Mouse (Mus musculus) CD8-positive naive resting alpha-beta T cell, adult 2 months (primary cell): ENCODE data around the gene 2810021J22Rik.

ENCODE experiments used
- DNase-seq, 2 experiments: peaks; one replicate each; pipeline ENCODE4 v3.0.0; 2022; ENCODE audit warnings: low read depth in 2 of 2, low spot score in 2 of 2

2810021J22Rik gene

DNA sequence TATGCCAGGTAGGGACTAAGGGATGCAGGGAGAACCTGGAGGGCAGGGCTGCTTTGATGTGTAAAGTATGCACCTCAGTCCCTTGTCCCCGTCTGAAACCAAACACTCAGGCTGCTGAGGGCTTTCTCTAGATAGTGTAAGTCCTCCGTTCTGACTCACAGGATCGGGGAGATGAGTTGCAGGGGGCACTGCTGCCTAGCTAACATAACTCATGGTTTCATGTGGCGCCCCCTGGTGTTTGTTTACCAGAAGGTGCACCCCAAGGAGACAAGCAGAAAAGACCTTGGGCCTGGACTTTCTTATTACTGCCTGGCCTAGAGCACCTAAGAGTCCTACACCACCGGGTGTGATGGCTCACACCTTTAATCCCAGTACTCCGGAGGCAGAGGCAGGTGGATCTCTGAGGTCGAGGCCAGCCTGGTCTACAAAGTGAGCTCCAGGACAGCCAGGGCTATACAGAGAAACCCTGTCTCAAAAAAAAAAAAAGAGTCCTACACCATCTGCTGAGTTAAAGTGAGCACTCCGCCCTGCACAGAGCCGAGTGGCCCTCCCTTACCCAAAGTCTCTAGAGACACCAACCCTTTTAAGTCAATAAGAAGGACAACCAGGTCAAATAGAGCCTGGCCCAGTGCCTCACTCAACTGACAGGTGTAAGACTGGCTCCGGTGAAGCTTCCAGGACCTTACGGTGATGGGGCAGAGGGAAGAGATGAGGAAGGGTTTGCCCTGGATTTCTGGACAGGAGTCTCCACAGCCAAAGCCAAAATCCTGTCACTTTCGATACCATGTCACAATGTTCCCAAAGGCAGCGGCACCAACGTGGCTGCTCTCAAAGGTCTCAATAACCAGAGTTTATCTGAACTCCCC is 50.1 kb downstream of the 2810021J22Rik start:
- peak; percentile 67 to 77 for DNase-seq

DNA sequence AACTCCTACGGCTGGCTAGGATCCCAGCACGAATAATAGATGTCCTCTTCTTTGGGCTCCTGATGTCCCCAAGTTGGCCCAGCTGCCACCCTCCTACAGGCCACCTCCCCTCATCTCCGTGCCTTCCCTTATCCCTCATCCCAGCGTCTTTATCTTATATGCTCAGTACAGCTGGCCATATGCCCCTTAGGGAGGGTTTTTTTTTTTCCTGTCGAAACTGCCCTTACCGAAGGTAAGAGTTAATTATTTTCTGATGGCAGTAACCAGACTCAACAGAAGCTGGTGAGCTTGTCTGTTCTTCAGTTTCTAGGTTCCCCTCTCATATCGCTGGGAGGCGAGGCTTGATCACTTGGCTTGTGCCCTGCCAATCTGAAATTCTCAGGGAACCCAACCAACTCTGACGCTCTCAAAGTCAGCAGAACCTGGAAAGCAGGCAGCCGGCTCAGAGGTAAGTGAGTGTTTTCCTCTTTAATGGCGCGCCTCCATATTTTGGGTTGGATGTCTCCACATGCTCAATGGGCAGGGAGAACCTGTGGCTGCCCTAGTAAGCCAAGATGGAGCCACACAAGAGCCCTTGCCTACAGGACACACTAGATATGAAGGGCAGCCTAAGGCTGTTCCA is 50.8 kb downstream of the 2810021J22Rik start, which contains the start of gene Btnl10:
TSS of gene Btnl10 (plus strand) at position 164 of the 622 bp plus-strand sequence.
- DNase-seq = no peak

DNA sequence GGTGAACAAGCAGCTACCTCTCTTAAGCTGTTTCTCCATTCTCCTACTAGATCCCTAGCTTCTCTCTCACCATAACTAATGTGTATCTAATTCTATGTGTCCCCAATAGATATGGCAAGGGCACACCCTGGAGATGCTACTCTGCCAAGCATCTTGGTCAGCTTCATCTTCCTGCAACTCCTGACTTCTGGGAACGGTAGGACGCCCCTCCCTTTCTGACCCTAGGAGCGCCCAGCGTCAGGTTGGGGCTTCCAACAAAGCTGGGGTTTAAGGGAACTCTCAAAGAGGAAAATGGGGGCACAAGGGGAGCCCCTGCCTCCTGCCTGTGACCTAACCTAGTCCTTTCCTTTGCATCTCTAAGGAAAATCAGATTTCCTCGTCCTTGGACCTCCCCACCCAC is 51.7 kb downstream of the 2810021J22Rik start:
- DNase-seq = no peak

DNA sequence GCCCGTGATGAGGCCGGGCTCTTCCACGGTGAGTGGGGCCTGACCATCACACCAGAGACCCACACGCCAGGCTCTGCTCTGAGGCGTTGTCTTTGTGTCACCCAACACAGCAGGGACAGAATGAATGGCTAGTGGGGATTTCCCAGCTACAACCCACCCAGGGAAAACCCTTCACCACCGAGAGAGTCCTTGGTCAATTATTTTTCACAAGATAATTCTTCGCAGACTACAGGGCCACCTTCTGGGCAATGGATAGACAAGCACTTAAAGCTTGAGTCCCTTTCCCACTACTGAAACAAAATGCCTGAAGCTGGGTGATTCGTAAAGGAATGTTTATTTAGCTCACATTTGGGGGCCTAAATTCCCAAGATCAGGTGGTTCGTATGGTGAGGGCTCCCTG is 55.4 kb downstream of the 2810021J22Rik start:
- DNase-seq = no peak

DNA sequence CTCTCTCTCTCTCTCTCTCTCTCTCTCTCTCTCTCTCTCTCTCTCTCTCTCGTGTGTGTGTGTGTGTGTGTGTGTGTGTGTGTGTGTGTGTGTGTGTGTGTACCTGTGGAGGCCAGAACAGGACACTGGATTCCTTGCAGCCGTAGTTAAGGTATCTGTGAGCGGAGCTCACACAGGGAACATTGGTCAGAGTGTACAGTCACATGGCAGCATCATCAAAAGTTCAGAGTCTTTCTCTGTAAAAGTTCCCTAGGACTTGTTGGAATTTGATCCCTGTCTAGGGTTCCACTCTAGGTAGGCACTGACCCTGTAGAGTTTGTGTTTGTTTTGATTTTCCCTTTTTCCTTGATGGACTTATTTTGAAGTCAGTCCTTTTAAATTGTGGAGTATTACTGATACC is 59.6 kb downstream of the 2810021J22Rik start:
- DNase-seq = no peak

DNA sequence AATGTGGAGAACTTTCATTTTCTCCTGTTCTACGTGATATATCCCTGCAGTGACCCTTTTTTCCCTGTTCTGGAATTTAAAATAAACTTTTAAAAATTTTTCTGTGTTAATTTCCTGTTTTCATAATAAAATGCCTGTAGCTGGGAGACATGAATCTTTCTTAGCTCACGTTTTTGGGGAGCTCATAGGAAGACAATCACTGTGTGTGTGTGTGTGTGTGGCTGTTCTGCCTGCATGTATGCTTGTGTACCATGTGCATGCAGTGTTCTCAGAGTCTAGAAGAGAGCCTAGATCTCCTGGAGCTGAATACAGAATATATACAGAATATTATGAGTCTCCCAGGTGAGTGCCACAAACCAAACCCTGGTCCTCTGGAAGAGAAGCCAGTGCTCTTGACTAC is 60.0 kb downstream of the 2810021J22Rik start:
- no peak for DNase-seq

DNA sequence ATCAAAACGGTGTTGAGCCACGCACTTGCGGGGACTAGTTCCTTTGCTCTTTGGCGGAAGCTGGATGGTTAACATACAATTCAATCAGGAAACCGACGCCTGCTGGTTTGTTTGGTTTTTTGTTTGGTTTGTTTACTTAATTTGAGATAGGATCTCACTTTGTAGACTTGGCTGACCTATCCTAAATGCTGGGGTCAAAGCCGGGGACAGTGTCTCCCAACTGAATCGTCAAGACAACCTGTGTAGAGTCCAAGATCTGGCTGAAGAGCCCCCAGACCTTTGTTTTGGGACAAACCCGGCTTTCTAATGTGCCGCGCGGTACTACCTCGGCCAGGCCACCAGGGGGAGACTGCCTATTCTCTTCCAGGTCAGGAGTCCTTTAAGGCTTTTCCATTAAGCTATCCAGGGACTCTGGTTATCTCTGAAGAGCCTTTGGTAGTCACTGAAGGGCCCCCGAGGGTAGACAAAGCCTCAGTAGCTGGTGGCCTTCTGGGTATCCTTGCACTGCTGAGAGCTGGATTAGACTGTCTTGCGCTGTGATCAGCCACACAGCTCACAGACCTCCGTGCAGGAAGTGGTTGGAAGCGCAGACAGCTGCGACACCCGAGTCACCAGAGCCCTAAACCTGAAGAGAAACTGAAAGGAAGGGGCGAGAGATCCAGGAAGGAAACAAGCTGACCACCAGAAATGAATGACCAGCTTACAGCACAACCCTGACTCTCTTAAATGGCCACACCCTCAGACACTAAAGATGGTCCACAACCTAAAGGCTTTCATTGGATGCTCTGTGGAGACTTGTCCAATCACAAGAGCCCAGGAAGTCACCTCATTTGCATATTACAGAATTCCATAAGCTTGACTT is 61.0 kb downstream of the 2810021J22Rik start:
- DNase-seq = peak; percentile 66 to 77

DNA sequence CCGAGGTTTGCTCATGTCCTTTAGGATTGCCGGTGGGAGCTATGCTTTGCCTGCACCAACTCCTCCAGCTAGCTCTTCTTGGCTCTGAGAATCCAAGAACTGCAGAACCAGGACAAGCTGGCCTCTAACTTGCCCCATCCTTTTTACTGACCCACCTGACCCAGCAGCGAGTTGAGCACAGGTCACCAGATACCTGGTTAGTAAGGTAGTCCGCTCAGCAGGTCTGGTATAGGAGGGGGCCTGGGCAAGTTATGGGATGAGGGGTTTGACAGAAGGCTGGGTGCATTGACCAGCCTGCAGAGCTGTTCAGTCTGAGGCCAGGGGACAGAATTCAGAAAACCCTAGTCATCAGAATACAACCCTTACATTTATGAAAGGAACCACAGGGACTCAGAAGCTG is 62.0 kb downstream of the 2810021J22Rik start:
- DNase-seq = no peak

DNA sequence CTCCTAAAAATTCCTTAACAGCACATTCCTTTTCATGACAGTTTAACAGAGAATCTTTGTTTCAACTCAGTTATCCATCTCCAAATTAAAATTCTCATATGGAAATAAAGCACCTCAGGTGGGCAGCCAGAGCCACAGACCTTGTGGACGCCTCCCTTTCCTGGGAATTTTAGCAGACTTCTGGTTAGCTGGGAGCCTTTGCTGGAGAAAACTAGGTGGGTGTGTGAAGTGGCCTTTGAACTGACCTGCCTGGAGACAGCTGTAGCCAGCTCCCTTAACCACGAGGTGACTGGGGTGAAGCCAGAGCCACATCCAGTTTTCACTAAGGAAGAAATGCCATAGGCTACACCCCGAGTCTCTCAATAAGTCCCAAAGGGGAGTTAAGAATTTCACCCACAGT is 62.6 kb downstream of the 2810021J22Rik start:
- no peak for DNase-seq

DNA sequence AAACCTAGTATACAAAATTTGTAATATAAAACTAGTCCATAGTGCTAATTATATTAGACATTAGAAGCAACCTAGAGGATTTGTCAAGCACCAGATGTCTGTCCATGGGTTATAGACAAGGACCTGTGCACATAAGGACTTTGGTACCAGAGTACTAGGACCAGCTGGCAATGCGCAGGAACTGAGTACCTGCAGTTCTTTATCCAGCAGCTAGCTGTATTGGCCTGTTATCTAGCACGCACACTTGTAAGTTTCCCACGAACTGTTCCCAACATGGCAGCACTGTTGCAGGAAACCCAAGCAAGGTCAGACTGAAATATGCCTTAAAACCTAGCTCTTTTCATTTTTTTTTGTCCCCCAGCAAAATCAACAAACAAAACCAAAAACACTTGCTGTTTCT is 63.2 kb downstream of the 2810021J22Rik start:
- no peak for DNase-seq

DNA sequence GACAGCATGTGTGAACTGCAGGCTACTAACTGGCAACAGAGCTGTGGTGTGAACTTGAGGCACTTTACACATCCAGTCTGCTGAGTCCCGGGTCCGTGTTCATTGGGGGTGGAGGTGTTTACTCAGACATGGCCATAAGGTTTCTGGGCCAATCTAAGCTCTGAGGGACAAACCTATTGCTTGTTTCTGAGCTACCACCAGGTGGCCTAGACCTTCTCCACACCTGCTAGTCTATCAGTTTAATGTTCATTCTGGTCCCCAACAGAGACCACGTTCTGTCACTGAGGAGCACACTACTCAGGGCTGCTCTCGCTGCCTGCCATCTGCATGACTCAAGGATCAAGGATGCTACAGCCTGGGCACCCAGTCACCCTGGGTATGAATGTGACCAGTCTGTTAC is 64.6 kb downstream of the 2810021J22Rik start:
- no peak for DNase-seq
